Mouse (Mus musculus): Measurements from ENCODE around the gene Smg7.
"Not testable (repeated sequence)": the region's sequence is repeated elsewhere in the genome, so short reads cannot be mapped to it uniquely, and the experiment has no call there.

GRCm38 (mm10) chr1:152888086-152888485, 14.4 kb downstream of the Smg7 start:
- TF ChIP-seq CTCF (IDR thresholded peaks at IDR 0.05; ENCODE audit: borderline replicate concordance, insufficient read depth, low read length); POLR2A (IDR thresholded peaks at IDR 0.05; ENCODE audit: low read depth, low read length): not testable (repeated sequence)

Data from embryonic fibroblast, embryonic 13.5 days (primary cell).